19 mouse cellular contexts compared by ENCODE assay signal in genomic region chr2:163052101-163052500, GRCm38 (mm10). TPM values are rescaled to one million over a fixed set of nuclear protein-coding genes. Genes with fewer than 3 reads are reported as not detected.
"Had no signal": no experiment of that assay in that cellular context is flagged by ENCODE, and none has a peak within 500 bp of the region (broad histone marks: within the 10 kb centered on the region; RNA-seq: fewer than 3 reads in every experiment).

No protein-coding gene starts in this region.

- ATAC-seq: midbrain, embryonic 13.5 days had no signal

- DNase-seq: kidney, adult 9 months; kidney, postnatal 36 days; left cerebral cortex, postnatal 4 days; lung, embryonic 14.5 days; right cerebral cortex, adult 18-20 months; right cerebral cortex, postnatal 25 days had no signal

- H3K27ac ChIP-seq: kidney, postnatal 0 days; limb, embryonic 13.5 days; liver, embryonic 14.5 days; midbrain, embryonic 13.5 days; neural tube, embryonic 15.5 days; stomach, postnatal 0 days had no signal

- H3K4me3 ChIP-seq: limb, embryonic 13.5 days; midbrain, embryonic 13.5 days; myocyte; neural tube, embryonic 15.5 days had no signal

- H3K27me3 ChIP-seq: limb, embryonic 13.5 days had no signal

- H3K9ac ChIP-seq: limb, embryonic 13.5 days; liver, embryonic 14.5 days; lung, embryonic 14.5 days; midbrain, embryonic 13.5 days; neural tube, embryonic 15.5 days had no signal

- H3K9me3 ChIP-seq: limb, embryonic 13.5 days; midbrain, embryonic 13.5 days; neural tube, embryonic 15.5 days had no signal

RNA-seq across cellular contexts. Expression of gene Gtsf1l, which starts 35.6 kb away (rescaled TPM):
- total RNA-seq: layer of hippocampus, adult 18-20 months; layer of hippocampus, postnatal 10 days; left cerebral cortex, postnatal 10 days; left cerebral cortex, postnatal 4 days; liver, adult 2 months; megakaryocyte-erythroid progenitor cell, adult 5-6 weeks had no signal
- polyA plus RNA-seq: intestine, postnatal 0 days; kidney, postnatal 0 days; limb, embryonic 13.5 days; liver, adult 2 months; liver, embryonic 14.5 days; lung, embryonic 14.5 days; midbrain, embryonic 13.5 days; myocyte; neural tube, embryonic 15.5 days had no signal
